Mouse (Mus musculus): ENCODE results near the gene Aff4.
"Not testable (repeated sequence)": the region's sequence is repeated elsewhere in the genome, so short reads cannot be mapped to it uniquely, and the experiment has no call there.

Gene Aff4

DNA sequence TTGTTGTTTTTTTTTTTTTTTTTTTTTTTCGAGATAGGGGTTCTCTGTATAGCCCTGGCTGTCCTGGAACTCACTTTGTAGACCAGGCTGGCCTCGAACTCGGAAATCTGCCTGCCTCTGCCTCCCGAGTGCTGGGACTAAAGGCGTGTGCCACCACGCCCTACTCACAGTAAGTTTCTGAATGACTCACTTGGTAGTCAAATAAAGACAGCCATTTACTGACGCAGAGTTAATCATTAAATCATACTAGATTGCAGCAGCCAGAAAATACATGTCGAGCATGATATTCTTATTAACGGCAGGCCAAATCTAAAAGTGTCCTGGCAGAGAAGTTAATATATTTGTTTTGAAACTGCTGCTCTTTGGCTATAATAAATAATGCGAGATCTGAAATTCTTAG, 9.6 kb upstream of the Aff4 start:
- DNase-seq, result not testable (repeated sequence)

DNA sequence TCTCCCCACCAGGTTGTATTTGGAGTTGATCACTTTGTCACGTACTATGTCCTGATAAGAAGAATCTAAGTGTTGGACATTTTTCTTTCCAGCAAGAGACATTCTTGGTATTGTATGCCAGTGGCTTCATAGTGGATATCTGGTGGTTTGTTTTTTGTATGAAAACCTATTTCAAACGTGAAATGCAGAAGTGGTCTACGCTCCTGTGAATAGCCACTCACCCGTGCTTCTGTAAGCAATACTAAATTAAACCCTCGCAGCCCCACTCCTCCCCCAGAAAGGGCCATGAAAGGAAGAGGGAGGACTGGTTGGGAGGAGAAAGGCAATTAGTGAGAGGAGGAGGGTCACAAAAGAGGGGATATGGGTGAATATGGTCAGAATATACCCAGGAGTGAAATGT, 7.9 kb upstream of the Aff4 start:
- no peak for DNase-seq

DNA sequence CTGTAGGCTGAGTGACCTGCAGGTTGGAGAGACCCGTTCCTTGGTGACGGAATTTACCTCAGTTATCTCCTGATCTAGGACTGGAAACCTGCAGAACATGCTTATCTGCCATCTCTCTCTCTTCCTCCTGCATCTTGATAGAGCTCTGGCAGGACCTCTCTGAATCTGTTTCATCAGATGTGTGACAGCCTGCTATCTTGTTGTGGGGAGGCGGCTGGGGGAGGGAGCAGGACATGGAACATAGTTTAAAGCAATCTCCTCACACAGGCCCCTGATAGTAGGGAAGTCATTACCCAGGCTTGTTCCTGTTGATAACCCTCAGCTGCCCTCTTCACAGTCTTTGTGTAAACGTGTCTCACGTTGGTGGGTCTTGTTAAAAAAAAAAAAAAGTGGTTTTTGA, 5.3 kb upstream of the Aff4 start:
- no peak for DNase-seq

DNA sequence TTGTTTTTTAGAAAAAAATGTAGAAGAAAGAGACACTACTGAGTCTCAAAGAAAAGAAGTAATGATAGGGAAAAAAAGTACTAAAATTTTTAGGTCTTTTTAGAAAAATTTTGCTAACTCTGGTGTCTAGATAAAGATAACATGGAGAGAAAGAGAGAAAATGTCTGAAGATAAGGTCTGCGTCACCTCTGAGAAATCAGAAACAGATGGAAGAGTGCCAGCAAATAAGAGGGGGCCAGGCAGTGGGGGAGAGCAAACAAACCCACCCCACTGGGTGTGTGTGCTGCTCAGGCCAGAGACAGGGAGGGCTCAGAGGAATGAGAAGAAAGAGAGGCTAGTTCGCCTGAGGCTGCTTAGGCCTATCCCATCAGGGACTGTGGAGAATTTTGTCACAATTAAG, 4.9 kb upstream of the Aff4 start:
- no peak for DNase-seq

DNA sequence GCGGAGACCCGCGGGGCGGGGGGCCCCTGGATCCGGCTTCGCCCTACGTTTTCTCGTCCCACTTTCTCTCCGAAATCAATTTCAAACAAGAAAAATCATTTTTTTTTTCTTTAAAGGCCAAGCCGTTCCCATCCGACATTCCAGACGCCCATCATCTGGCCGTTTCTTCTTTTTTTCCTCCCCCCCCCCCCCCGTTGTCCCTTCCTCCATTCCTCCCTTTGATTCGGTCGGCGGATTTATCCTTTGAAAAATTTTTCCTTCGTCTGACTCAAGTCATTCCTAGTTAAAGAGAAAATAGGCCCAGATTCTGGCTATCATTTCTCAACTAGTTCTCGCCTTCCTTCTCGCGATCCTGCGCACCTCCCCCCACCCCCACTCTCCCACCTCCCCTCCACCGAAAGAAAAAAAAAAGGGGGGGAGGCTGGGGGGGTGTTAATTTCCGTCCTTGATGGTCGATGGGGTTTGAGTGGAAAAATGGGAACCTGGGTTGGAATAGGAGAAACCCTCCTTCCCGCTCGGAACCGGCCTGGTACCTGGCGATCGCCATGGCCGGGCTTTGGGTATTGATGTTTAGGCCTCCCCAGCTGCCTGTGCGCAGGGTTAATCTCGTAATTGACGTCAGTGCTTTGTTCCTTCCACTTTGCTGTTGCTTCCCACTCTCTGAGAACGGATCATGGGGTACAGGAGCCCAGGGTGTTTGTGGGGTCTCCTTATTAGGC, 750 bp downstream of the Aff4 start:
- peak; percentile 45 for DNase-seq

DNA sequence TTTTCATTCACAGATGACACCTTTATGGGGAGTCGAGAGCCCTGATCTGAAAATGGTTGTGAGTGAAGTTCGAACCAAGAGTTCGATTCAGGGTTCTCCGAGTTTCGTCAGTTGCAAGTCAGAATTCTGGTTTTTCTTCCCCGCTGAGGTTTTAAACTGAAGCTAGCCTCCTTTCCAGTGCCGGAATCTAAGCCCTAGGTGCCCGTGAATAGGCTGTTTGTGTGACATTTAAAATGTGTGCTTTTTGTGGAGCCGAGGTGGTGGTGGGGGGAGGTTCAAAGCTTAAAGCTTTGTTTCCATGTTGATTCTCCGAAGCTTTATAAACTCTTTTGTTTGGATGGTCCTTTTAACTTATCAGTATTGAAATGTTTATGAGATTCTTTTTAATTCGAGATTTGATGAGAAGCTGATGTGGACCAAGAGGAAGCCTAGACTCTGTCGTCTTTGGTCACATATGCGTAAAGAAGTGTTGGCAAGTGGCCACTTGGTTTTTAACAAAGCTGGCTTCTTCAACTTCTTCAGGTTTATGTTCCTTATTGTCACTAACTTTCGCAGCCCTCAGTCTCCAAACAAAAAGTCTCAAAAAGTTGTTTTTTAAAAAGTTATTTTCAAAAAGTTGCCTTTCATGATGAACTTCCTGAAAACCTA, 1.4 kb downstream of the Aff4 start:
- no peak for DNase-seq

DNA sequence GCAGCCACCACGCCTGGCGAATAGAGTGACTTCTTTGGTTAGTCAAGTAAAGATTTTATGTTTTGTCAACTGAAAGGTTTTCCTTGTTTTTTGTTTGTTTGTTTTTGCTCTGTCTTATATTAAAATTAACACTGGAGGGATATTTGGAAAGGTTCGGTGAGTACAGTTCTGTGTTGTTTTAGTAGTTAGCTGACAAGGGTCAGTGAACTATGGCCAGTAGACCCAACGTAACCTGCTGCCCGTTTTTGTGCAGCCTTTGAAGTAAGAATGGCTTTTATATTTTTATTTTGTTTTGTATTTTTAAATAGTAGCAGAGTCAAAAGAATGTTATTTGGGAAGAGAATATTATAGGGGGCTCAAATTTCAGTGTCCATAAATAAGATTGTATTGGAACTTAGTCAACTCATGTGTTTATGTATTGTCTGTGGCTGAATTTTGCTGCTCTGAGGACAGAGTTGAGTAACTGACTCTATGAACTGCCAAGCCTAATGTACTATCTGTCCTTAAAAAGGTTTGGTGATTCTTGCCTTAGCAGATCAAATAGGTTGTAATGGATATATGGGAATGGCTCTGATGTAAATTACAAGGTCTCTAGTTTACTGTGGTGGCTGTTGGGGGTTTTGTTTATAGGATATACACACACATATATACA, 8.0 kb downstream of the Aff4 start:
- no peak for DNase-seq

DNA sequence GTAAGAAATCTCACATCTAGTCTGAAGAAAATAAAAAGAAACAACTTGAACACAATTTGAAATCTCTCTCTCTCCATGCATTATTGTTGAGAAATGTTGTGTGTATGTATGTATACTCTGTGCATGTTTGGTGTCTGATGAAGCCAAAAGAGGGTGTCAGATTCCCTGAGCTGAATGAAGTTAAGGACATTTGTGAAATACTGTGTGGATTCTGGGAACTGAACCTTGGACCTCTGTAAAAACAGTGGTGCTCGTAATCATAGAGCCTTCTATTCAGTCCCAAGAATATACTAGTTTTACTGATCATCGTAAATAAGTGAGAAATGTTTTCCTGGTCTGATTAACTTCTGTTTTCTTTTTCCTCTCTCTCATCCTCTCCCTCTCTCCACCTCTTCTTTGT, 16.4 kb downstream of the Aff4 start:
- DNase-seq, result no peak

DNA sequence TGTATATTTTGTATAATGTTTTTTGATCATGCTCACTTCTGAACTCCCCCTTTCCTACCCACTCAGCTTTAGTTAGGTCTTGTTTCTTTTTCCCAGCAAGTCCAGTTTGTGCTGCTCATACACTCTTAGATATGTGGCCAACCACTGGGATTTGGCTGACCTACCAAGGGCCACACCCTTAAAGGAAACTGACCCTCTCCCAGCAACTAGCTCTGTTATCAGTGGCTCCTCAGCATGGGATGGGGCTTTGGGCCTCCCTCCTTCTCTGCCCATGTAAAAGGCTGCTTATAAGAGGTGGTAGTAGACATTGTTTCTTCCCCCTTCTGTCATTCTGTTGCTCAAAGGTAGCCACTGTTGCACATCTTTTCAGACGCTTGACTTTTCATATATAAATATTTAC, 28.3 kb downstream of the Aff4 start:
- DNase-seq, result no peak

DNA sequence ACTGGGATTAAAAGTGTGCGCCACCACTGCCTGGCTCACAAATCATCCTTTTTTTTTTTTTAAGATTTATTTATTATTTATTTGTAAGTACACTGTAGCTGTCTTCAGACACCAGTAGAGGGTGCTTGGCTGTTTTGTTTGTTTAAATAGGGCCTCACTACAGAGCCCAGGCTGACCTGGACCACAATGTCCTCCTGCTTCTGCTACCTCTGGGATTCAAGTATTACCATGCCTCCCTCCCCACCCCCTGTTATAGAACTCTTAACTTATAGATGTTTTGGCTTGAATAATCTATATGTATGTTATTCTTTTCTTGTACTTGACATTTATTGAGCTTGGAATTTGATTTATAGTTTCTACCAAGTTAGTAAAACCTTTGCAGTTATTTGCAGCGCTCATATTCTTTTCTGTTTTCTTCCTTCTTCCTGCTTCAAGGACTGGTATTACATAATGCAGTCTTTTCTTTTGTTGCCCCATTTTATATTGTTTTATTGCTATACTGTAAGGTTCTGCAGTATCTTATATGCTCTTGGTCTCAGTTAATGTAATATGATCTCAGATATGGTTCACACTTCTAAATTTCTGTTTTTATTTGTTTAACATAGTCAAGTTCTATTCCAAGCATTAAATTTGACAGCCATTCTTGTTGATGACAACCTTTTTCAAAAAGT, 33.3 kb downstream of the Aff4 start:
- DNase-seq, result no peak

DNA sequence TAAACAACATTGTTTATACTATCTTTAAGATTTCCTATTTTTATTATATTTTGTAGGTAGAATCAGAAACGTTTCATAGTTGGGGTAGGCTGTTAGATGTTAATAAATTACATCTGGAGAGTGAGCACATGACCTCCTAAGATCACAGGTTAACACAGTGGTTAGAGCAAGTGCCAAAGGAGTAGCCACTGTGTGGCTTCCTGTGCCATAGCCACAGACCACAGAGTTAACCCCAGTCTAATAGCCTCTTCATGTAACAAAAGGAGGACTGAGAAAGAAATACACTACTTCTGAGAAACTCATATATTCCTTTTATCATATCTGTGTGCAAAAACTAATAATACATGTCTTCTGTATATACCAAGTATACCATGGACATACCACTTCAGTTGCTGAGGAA, 43.2 kb downstream of the Aff4 start:
- DNase-seq, result no peak

DNA sequence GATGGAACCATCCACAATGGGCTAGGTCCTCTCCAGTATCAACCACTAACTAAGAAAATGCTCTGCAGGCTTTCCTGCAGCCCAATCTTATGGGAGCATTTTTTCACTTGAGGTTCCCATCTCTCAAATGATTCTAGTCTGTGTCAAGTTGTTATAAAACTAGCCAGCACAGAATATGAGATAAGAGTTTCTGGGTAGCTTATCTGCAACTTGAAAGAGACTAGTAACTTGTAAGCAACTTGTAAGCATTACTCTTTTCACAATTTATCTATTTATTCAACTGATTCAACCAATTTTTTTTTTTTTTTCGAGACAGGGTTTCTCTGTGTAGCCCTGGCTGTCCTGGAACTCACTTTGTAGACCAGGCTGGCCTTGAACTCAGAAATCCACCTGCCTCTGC, 53.0 kb downstream of the Aff4 start:
- no peak for DNase-seq

DNA sequence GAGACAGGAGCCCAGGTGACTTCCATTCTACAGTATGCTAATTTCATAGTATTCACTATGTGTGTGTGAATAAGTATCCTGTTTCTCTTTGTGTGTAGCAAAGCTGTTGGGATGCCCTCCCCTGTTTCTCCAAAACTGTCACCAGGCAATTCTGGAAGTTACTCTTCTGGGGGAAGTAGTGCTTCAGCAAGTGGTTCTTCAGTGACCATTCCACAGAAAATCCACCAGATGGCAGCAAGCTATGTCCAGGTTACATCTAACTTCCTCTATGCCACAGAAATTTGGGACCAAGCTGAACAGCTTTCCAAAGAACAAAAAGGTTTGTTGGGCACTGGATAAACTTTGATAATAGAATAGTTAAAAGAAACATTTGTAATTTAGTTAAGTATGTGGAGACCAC, 61.1 kb downstream of the Aff4 start:
- no peak for DNase-seq

DNA sequence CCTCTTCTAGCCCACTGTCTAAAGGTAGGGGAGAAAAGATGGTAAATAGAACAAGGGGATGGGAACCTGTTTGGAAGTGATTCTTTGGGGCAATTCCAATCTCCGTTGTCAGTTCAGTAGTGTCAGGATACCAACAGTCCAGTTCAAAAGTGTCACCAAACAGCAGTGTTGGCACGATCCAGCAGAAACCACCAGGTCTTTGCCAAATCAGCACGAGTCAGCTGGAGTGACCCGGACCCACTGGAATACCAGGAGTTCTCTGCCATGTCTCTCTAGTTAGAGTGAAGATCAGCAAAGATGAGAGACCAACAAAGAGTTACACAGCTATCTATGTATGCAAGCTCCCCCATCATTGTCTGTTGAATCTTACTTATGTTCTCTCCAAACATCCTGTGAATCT, 63.2 kb downstream of the Aff4 start:
- no peak for DNase-seq

DNA sequence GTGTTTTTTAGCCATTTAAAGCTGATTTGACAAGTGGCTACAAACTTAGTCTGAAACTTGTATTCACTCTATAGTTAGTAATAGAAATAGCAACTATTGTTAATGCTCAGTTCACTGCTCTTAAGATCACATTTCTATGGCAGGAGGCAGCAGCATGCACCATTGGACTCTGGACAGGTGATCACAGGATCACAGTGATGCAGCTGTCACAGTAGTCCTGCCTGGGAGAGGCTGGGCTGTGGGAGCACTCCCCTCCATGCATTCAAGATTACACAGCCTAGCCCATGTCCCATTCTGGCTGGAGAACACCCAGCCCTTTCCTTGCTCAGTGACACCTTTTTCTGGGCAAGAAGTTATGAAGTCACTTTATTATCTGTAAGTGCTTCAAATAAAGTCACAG, 67.4 kb downstream of the Aff4 start:
- DNase-seq, result no peak

DNA sequence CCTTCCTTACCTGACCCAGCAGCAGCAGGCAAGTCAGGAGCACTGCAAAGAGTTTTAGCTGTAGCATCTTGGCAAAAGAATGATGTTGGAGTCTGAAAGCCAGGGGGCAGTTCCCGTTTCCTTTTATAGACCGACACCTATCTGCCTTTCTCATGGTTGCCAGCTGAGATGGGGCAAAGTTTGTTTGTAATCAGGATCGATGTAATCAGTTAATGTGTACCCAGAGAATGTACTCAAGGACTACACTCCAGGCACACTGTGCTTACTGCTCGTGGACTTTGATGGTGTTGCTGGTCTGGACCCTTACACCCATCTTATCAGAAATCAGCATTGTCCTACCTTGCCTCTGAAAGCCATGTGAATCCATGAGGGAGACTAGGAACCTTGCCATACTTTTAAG, 72.4 kb downstream of the Aff4 start, which contains the start of gene Leap2:
Gene Leap2, minus strand, starts transcription at position 135 of the 400 bp plus-strand sequence.
- no peak for DNase-seq

DNA sequence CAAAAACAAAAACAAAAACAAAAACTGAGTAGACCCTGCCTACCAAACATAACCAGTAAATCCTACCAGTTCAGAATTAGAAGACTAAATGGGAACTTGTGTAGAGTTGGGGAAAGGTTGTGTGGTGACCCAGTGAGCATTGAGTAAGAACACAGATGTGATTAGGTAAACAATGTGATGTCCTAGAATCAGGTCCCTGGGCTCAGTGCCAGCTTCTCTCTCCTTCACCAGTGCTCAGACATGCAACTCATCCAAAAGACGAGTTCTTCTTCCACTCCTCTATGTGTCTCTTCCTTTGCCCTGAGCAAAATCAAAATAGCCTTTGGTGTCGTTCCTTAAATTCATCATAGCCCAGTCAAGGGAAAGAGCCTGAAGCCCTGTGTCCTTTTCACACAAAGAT, 74.2 kb downstream of the Aff4 start:
- no peak for DNase-seq

DNA sequence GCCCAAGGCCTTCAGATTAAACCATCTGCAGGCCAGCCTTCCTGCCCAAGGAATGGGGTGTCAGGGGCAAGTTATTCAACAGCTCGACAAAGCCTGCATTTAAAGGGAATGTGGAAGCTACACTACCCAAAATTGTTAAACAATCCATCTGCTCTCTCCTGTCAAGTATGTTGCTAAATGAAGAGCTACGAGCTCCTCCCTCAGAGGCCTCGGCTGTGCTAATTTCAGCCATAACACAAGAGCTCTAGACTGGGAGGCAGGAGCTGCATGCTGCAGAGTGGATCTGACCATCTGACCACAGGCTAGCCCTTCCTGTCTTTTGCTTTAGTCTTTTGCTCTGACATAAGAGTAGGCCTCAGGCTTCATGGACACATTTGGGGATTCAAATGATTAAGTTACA, 74.6 kb downstream of the Aff4 start:
- no peak for DNase-seq

DNA sequence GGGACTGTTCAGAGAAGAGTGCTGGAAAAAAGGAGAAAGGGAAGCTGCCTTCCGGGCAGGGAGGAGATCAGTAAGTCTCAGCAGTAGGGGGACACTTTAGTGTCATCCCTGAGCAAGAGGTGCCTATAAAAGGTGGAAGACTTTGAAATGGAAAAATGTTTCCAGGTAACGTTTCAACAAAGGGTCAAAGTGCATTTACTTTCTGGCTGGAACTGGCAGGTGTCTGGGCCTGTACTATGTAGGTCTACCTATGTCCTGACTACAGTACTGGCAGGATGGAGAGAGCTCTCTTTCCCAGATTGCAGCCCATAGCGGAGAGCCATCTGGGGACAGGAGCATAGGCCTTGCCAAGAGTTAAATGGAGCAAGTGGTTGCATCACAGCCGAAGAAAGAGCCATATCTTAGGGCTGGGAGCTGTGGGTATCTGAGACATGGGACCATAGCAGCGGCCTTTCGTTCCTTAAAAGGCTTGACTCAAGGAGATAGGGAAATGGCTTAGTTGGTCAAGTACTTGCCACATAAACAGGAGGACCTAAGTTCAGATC, 75.2 kb downstream of the Aff4 start:
- DNase-seq, result no peak

DNA sequence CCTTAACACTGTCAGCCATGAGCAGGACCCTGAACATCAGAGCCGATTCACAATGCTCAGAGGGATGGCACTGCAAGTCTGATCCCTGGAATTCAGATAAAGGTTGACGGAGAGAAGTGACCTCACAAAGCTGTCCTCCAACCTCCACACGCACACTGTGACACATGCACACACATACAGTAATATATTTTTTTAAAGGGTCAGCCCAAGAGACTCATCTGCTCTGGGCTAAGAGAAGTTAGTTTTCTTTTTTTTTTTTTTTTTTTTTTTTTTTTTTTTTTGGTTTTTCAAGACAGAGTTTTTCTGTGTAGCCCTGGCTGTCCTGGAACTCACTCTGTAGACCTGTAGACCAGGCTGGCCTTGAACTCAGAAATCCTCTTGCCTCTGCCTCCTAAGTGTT, 76.3 kb downstream of the Aff4 start:
- not testable (repeated sequence) for DNase-seq

DNA sequence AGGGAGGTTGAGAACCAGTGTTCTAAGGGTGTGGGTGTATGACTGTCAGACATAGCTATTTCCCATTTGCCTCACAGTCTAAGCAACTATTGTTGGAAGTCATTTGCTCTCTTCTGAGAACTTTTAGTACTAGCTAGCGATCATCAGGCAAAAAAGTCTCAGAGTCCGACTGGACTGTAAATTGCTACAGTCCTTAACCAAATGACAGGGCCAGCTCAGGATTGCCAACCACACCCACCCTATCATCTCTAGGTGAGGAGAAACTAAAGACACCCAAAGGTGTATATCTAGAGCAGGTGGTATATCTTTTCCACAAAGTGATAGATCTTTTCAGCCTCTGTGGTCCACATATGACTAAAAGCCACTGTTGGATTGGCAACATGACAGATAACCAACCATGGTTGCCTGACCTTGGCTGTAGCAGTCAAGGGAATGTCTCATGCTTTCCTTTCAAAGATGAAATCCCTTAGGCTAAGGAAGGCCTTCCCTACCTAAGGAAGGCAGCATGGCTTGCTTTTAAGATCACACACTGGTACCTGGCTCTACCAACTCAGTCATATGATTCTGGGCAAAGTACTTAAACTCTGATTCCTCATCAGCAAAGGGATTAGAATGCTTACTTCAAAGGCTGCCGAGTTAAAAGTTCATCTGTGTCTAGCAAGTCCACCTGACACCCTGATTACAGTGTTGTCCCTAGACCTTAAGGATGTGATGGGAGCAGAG, 77.5 kb downstream of the Aff4 start:
- no peak for DNase-seq

DNA sequence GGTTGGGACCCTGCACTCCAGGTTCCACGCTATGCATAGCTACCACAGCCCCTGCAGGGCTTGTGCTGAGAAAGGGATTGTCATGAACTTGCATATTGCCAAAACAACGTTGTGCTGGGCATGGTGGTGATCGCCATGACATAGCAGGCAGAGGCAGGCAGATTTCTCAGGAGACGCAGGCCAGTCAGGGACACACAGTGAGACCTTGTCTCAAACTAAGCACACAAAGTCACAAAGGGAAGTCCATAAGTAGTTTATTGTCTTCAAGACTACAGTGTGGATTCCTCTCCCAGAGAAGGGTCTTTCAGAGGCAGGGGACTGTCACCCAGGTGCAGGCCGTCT, 78.1 kb downstream of the Aff4 start:
- no peak for DNase-seq

DNA sequence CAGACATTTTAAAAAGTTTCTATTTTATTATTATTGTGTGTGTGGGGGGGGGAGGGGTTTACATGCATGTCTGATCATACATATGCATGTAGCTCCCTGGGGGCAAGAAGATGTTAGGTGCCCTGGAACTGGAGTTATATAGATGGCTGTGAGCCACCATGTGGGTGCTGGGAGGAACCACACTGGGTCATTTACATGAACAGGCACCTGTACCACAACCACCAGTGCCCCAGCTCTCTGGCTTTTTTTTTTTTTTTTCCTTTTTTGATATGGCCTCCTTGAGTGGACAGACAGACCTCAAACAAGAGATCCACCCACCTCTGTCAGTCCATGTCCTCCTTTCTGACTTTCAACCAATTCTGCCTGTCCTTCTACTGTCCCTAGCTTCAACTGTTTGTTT, 78.5 kb downstream of the Aff4 start:
- DNase-seq, result no peak
